Mouse (Mus musculus) inflammation-experienced regulatory T-cells, adult 6 months (primary cell): ENCODE measurements around the gene Wbp4. TPM values are rescaled to one million over a fixed set of nuclear protein-coding genes. Genes with fewer than 3 reads are reported as not detected.
"Not testable (repeated sequence)": the region's sequence is repeated elsewhere in the genome, so short reads cannot be mapped to it uniquely, and the experiment has no call there.

Experiments
- ATAC-seq: one replicate; pipeline ENCODE4 v1.8.0; 2017
- polyA plus RNA-seq, 3 experiments: library from polyadenylated mRNA; unstranded; fragments of 100-300 nt; shearing (Covaris generic); gene quantifications; one replicate each; pipeline ENCODE4 v1.2.1; 2017

Wbp4 gene
- polyA plus RNA-seq, 3 experiments from 2014 or later: 28.3 to 31.3 (median 30.8) TPM

DNA sequence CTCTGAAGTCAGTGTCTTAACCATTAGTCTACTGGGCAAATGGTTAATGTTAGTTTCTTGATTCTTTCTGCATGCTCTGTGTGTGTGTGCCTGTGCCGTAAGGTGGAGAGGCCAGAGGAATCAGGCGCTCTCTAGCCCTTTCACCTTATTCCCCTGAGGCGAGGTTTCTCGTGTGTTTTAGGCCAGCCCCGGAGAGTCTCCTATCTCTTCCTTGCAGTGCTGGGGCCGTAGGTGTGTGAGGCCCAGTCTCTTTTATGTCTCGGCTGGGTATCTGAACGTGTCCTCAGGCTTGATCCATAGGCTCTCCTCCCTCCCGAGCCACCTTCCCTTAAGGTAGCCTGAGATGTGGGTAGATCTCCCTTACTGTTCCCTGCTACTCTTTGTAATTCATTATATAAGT is 24.9 kb upstream of the Wbp4 start:
- ATAC-seq: no peak

GRCm38 (mm10) chr14:79504246-79505006 is 23.1 kb upstream of the Wbp4 start:
- no peak for ATAC-seq

DNA sequence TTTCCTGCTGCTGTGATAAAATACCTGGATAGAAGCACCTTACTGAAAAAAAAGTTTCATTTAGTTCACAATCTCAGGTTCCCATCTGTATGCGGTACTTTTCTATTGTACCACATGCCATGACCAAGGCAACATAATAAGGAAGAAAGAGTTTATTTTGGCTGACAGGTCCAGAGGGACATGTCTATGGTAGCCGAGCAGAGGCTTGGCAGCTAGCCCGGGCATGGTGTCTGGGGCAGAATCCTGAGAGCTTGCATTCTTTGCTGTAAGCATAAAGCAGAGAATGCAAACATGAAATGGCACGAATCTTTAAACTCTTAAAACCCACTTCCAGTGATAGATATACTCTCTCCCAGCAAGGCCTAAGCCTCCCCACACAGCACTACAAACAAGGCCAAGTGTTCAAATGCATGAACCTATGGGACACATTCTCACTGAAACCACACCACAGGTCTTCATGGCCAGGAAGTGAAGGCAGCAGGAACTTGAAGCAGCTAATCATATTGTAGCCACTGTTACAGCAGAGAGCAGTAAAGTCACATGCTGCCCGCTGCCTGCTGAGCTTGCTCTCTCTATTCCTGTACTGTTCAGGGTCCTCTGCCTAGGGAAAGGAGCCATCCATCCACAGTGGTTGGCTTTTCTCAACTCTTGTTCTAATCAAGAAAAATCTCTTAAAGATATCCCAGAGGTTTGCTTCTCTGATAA is 22.2 kb upstream of the Wbp4 start:
- peak; percentile 46 for ATAC-seq

DNA sequence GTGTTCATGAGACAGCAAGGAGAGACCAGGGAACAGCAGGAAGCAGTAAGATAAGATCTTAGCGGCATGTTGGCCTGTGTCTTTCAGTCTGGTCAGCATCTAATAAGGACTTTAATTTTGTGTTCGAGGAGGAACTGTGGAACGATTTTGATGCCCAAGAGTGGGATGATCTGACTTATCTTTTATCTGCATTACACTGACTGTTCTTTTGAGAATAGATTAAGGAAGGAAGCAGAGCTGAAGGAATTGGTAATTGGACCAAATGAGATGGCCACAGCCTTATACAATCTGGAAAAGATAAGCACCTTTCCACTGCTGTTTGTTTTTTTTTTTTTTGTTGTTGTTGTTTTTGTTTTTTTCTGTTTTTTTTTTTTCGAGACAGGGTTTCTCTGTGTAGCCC is 19.4 kb upstream of the Wbp4 start:
- ATAC-seq: no peak

GRCm38 (mm10) chr14:79499326-79499725 is 18.0 kb upstream of the Wbp4 start:
- peak; percentile 81 for ATAC-seq

GRCm38 (mm10) chr14:79494349-79494748 is 13.0 kb upstream of the Wbp4 start:
- no peak for ATAC-seq

GRCm38 (mm10) chr14:79490246-79490645 is 8.9 kb upstream of the Wbp4 start:
- ATAC-seq: no peak

DNA sequence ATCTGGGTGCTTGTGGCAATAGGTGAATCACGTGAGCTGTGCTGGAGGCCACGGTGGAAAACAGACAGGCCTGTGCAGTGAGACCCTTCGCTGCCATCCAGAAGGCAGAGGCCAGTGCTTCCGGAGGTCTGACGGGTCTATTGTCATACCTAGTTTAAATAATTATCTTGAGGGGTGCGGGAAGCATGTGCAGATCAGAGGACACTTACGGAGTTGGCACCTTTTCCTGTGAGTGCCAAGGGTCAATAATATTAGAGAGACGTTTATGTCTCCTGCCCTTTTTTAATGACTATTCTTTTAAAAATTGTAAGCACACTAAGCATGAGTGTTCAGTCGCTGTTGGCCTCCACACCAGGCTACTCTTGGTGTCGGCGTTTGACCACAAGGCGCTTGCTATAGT is 7.8 kb upstream of the Wbp4 start:
- ATAC-seq: no peak

GRCm38 (mm10) chr14:79488531-79488930 is 7.2 kb upstream of the Wbp4 start:
- ATAC-seq: no peak

DNA sequence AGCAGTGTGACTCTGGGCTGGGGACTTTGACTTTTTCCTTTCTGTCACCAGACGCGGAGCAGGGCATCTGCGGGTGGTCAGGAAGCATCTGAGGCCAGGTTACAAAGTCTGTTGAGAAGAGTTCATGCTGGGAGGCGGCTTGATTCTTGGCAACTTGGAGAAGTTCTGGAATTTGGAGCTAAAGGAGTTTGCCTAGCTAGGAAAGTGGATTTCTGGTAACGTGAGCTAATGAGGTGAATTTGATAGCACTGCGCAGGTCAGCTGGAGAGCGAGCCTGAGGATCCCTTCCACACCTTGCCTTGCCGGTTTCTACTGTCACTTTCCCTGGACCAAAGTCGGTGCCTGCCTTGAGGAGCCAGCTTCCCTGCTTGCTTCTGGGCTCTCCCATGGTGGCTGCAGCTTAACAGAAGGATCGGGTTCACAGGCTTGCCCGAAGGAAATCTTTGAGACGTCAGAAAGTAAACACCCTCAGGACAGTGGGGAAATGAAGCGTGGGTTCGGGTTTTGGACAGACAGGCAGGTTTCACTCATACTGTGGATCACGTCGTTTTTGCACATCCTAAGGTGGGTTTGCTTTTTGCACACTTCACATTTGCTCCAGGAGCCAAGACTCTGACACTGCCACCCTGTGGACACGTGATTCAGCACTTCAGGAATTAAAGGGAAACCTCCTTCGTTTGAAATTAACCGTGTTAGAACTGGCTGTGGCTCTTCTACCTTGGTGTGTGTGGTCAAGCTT is 5.8 kb upstream of the Wbp4 start:
- no peak for ATAC-seq

- ATAC-seq: no peak
Measured at GRCm38 (mm10) chr14:79486617-79486992, 5.3 kb upstream of the Wbp4 start.

DNA sequence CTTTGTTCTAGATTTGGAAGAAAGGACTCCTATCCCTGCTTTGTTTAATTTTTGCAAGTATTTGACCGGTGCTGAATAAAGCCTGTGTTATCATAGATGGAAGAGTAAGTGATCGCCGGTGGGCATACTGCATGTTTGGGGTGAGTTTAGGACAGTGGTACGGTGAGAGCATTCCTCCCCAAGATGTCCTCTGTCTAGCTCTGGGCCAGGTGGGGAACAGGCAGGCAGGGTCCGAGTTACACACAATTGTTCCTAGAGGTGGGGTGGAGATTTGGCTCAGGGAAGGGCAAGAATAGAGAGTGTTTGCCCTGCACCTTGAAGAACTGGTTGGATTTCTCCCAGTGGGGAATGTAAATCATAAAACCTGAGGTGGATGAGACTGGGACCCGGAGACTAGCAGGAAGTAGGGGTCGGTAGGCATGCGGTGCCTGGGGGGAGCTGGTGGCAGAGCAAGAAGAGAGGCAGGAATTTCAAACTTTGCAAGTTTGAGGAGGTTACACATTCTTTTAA is 2.3 kb upstream of the Wbp4 start:
- ATAC-seq: no peak

GRCm38 (mm10) chr14:79482747-79483355 is 1.5 kb upstream of the Wbp4 start:
- ATAC-seq: no peak

DNA sequence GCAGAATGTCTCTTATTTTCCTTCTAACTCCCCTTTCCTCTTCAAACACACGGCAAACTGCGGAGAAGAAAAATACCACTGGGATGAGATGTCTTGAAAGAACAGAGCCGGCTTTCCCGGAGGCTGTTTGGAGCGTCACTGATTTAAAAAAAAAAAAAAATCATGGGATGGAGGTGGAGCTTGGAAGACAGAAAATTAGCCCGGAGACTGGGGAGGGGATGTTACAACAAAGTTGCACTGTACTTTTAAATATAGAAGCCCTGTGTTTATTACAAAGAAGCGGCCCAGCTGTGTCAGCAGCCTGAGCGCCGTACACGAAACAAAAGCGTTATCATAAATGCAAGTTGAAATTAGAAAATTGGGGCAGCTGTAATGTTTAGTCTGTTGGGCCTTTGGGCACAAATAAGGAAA is 936 bp upstream of the Wbp4 start:
- ATAC-seq: no peak

DNA sequence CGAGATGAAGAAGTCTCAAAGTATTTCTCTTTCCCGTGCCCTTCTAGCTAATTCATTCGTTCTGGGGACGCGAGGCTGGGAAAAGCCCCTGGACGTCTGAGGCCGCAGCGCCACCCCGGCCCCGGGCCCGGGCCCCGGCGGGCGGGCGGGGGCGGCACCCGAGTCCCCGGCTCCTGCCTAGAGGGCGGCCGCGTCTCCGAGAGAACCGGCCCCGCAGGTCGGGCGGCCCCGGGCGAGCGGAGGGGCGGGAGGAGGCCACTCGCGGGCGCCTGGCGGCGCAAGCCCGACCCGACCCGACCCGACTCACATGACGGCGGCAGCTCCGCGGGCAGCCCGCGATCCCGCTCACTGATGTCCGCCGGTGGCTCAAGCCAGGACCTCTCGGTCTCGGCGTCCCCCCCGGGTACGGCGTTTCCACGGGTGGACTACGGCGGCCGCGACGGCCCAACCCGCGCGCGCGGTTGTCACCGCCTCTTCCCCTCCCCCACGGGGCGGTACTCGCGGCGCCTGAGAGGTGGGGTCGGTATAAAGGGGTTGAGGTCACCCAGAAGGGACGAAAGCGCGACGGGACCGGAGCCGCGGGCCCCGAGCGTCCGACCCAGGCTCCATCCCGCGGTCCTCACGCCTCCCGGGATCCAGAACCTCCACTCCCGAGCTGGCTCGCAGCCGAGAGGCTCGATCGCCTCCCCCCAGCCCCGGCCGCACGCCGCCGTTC is 539 bp downstream of the Wbp4 start, which contains the start of gene Elf1:
Elf1 (plus strand) TSS at position 571 of the 715 bp plus-strand sequence.
- peak; percentile 57 for ATAC-seq

- no peak for ATAC-seq
Measured at GRCm38 (mm10) chr14:79473384-79473783, 7.9 kb downstream of the Wbp4 start.

DNA sequence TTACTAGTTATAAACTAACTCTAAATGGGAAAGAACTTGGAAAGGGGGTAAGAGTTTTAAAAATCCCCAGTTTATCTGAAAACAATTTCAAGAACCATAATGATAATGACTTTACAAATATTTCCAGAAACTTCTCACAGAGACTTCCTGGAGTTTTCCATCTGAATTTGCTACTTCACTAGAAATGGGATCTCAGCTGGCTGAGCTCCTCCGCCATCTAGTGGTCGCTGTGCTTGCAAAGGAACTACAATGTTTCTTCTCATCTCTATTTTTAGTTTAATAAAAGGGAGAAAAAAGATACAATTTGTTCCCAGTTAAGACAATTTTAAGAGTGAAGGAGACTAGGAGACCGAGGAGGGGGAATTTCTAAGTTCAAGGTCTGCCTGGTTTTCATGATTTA is 13.7 kb downstream of the Wbp4 start:
- peak; percentile 46 for ATAC-seq

GRCm38 (mm10) chr14:79465623-79466022 is 15.7 kb downstream of the Wbp4 start:
- ATAC-seq: no peak

DNA sequence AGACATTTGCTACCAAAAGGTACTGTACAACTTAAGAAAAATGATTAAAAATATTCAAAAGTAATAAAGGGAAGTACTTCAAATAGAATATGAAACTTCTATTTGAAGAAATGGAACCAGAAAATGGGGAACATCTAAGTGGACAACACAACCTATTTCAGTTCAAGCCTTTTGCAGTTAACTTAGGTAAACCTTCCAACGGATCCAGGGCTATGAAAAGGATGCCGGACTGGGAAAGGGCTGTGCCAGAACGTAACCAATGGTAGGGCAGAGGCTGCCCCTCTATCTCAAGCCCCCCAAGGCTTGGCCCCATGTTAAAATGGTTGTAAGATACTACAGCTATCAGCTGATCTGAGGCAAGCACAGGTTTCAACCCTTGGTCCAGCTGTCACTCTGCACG is 20.3 kb downstream of the Wbp4 start:
- no peak for ATAC-seq

- no peak for ATAC-seq
Measured at GRCm38 (mm10) chr14:79460401-79460800, 20.9 kb downstream of the Wbp4 start.

DNA sequence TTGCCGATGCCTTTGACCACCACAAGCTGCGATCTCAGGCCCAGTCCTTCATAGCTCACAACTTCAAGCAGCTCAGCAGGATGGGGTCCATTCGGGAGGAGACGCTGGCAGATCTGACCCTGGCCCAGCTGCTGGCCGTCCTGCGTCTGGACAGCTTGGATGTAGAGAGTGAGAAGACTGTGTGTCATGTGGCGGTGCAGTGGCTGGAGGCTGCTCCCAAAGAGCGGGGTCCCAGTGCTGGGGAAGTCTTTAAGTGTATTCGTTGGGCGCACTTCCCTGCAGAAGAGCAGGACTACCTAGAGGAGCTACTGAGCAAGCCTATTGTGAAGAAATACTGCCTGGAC is 28.8 kb downstream of the Wbp4 start:
- ATAC-seq: not testable (repeated sequence)
